Mouse (Mus musculus): ENCODE data around the gene Arvcf.

GRCm38 (mm10) chr16:18370197-18370596, 22.2 kb downstream of the Arvcf start:
- TF ChIP-seq MAX (IDR thresholded peaks at IDR 0.05) (no peak), CTCF (IDR thresholded peaks at IDR 0.05; ENCODE audit: control insufficient read depth, insufficient read depth, insufficient read length) (no peak)

Data from C2C12 (cell line).